Mouse (Mus musculus) mature B cell (primary cell): Measurements from ENCODE around the gene Atf3.

Source experiments
- in situ Hi-C: fragments of 300-500 bp; cut with MboI; formaldehyde crosslinking; loops from 2 replicates; pipeline ENCODE4 v1.14.3; 2019

Gene Atf3

GRCm38 (mm10) chr1:191192213-191192612, 25.6 kb downstream of the Atf3 start:
- in situ Hi-C loops: no loop called here

GRCm38 (mm10) chr1:191189671-191190372, 28.0 kb downstream of the Atf3 start:
- in situ Hi-C loops: no loop called here

GRCm38 (mm10) chr1:191186386-191186770, 31.5 kb downstream of the Atf3 start:
- in situ Hi-C loops: no loop called here

GRCm38 (mm10) chr1:191185761-191186385, 32.0 kb downstream of the Atf3 start:
- in situ Hi-C loops: no loop called here

GRCm38 (mm10) chr1:191184841-191185251, 33.0 kb downstream of the Atf3 start:
- in situ Hi-C loops: loop anchor here (5.0 kb wide), 1 partner anchor 42 kb away; no protein-coding TSS in a partner anchor

GRCm38 (mm10) chr1:191184066-191184815, 33.6 kb downstream of the Atf3 start:
- in situ Hi-C loops: loop anchor here (5.0 kb wide), 1 partner anchor 43 kb away; no protein-coding TSS in a partner anchor

GRCm38 (mm10) chr1:191183163-191184065, 34.4 kb downstream of the Atf3 start:
- in situ Hi-C loops: loop anchor here (5.0 kb wide), 1 partner anchor 44 kb away; no protein-coding TSS in a partner anchor

- in situ Hi-C loops: loop anchor here (5.0 kb wide), 1 partner anchor 45 kb away; no protein-coding TSS in a partner anchor
Measured at GRCm38 (mm10) chr1:191182431-191183162, 35.2 kb downstream of the Atf3 start.

GRCm38 (mm10) chr1:191181469-191182259, 36.2 kb downstream of the Atf3 start:
- in situ Hi-C loops: loop anchor here (5.0 kb wide), 1 partner anchor 46 kb away; no protein-coding TSS in a partner anchor

- in situ Hi-C loops: loop anchor here (5.0 kb wide), 1 partner anchor 47 kb away; no protein-coding TSS in a partner anchor
Measured at GRCm38 (mm10) chr1:191180397-191180796, 37.4 kb downstream of the Atf3 start.

GRCm38 (mm10) chr1:191179846-191180245, 38.0 kb downstream of the Atf3 start:
- in situ Hi-C loops: loop anchor here (5.0 kb wide), 1 partner anchor 47 kb away; no protein-coding TSS in a partner anchor

GRCm38 (mm10) chr1:191178511-191179188, 39.2 kb downstream of the Atf3 start:
- in situ Hi-C loops: no loop called here

GRCm38 (mm10) chr1:191176887-191177286, 41.0 kb downstream of the Atf3 start:
- in situ Hi-C loops: no loop called here

- in situ Hi-C loops: no loop called here
Measured at GRCm38 (mm10) chr1:191172487-191172886, 45.4 kb downstream of the Atf3 start.

GRCm38 (mm10) chr1:191170444-191170843, 47.4 kb downstream of the Atf3 start:
- in situ Hi-C loops: no loop called here

- in situ Hi-C loops: no loop called here
Measured at GRCm38 (mm10) chr1:191166189-191166588, 51.6 kb downstream of the Atf3 start.

GRCm38 (mm10) chr1:191164717-191165116, 53.1 kb downstream of the Atf3 start, which contains the start of gene Fam71a:
TSS of gene Fam71a (minus strand) at chr1:191164817.
- in situ Hi-C loops: no loop called here

- in situ Hi-C loops: no loop called here
Measured at GRCm38 (mm10) chr1:191154314-191154713, 63.5 kb downstream of the Atf3 start.

GRCm38 (mm10) chr1:191153052-191153451, 64.8 kb downstream of the Atf3 start:
- in situ Hi-C loops: no loop called here
